Mouse (Mus musculus): ENCODE results near the gene Olfr1420.

- TF ChIP-seq CTCF (IDR thresholded peaks at IDR 0.05; ENCODE audit: extremely low read depth, insufficient read depth, insufficient read length, insufficient replicate concordance): no peak
- TF ChIP-seq POLR2A (IDR thresholded peaks at IDR 0.05; ENCODE audit: low read depth, low read length): peak; percentile 66
Observed at GRCm38 (mm10) chr19:11912037-11912532, 25.7 kb downstream of the Olfr1420 start, which contains the start of gene Patl1.
